Mouse (Mus musculus) forebrain, postnatal 0 days (tissue): ENCODE data around the gene 4930578G10Rik. TPM values are rescaled to one million over a fixed set of nuclear protein-coding genes. Genes with fewer than 3 reads are reported as not detected.

Experiments
- ATAC-seq: fragments of 200-750 bp; cut with Nextera tagmentation; 2 replicates; pipeline ENCODE4 v1.8.0; 2017; ENCODE audit warnings: mild to moderate bottlenecking, moderate library complexity
- DNase-seq: peaks from one replicate; pipeline ENCODE4 v3.0.0-alpha.2; 2015
- H3K27ac ChIP-seq: fragments of 300-500 bp; sonication (generic); 2 replicates; pipeline ENCODE4 v1.5.1; 2014; ENCODE audit warnings: low read depth, mild to moderate bottlenecking, antibody characterized with exemption, low read length, moderate library complexity, mixed read lengths
- H3K27me3 ChIP-seq: fragments of 300-500 bp; sonication (generic); 2 replicates; pipeline ENCODE4 v1.6.1; 2014; ENCODE audit warnings: mild to moderate bottlenecking, low read length, mixed read lengths; ENCODE audit not compliant: insufficient read depth
- H3K36me3 ChIP-seq: fragments of 300-500 bp; sonication (generic); 2 replicates; pipeline ENCODE4 v1.6.1; 2014; ENCODE audit warnings: mild to moderate bottlenecking, moderate library complexity; ENCODE audit not compliant: insufficient read depth
- H3K4me1 ChIP-seq: fragments of 300-500 bp; sonication (generic); 2 replicates; pipeline ENCODE4 v1.6.1; 2014; ENCODE audit warnings: antibody characterized with exemption; ENCODE audit not compliant: insufficient read depth
- H3K4me2 ChIP-seq: fragments of 300-500 bp; sonication (generic); 2 replicates; pipeline ENCODE4 v1.6.1; 2014; ENCODE audit warnings: low read depth, mild to moderate bottlenecking, moderate library complexity
- H3K4me3 ChIP-seq: fragments of 300-500 bp; sonication (generic); 2 replicates; pipeline ENCODE4 v1.5.1; 2014; ENCODE audit warnings: low read depth, low read length, mixed read lengths
- H3K9ac ChIP-seq: fragments of 300-500 bp; sonication (generic); 2 replicates; pipeline ENCODE4 v1.6.1; 2014; ENCODE audit warnings: mild to moderate bottlenecking
- H3K9me3 ChIP-seq: fragments of 300-500 bp; sonication (generic); 2 replicates; pipeline ENCODE4 v1.6.1; 2016; ENCODE audit warnings: low read length
- CTCF ChIP-seq: sonication (generic); IDR thresholded peaks from 2 replicates; pipeline ENCODE4 v1.5.1; 2016; ENCODE audit warnings: antibody characterized with exemption, control low read depth, low read depth
- WGBS: fragments of 180-500 bp; shearing (Covaris S2); extraction: QIAGEN DNeasy Blood & Tissue Kit; methylation state at CpG from one replicate; pipeline ENCODE4 v1.1.7; 2014; 5-methylcytosine and 5-hydroxymethylcytosine counted together
- polyA plus RNA-seq: library from polyadenylated mRNA; unstranded; fragments of >200 nt; fragmentation: Nextera tagmentation; extraction: Ambion mirVana; gene quantifications from 2 replicates; pipeline ENCODE4 v1.2.1, GENCODE M21; 2015
- total RNA-seq: library from RNA; depleted of rRNA; stranded (reverse); fragments of >200 nt; gene quantifications from 2 replicates; pipeline ENCODE4 v1.2.3, GENCODE M21; 2014

The 4930578G10Rik gene
- total and polyA plus RNA-seq, 2 experiments from 2014 or later: 0.56 TPM; not detected in 1

- H3K4me2 ChIP-seq: no peak overlapping the region
- H3K4me1 ChIP-seq: no peaks in the 10 kb centered on the region
- ATAC-seq (no peak), DNase-seq (no peak)
- no peak overlapping the region for H3K27ac ChIP-seq
- TF ChIP-seq CTCF: no peak
- H3K36me3 ChIP-seq: no peaks in the 10 kb centered on the region
- no peak overlapping the region for H3K4me3 ChIP-seq
- 93% methylated on average over 5 of the region's 5 CpGs for WGBS
- no peak overlapping the region for H3K9ac ChIP-seq
- H3K9me3 ChIP-seq: no peaks in the 10 kb centered on the region
- no peaks in the 10 kb centered on the region for H3K27me3 ChIP-seq
These were observed 132.8 kb downstream of the 4930578G10Rik start for GRCm38 (mm10) chr4:42868193-42868592.

- no peaks in the 10 kb centered on the region for H3K9me3 ChIP-seq
- ATAC-seq: 0 out of 2 replicates have a peak, but pooled peaks have one; percentile 43
- no peak overlapping the region for H3K4me2 ChIP-seq
- H3K36me3 ChIP-seq: no peaks in the 10 kb centered on the region
- no peak overlapping the region for H3K9ac ChIP-seq
- WGBS: 83% methylated on average over 5 of the region's 5 CpGs
- H3K4me3 ChIP-seq: no peak overlapping the region
- no peak overlapping the region for H3K27ac ChIP-seq
- TF ChIP-seq CTCF: peak; percentile 70
- DNase-seq: peak; percentile 35
- H3K4me1 ChIP-seq: no peaks in the 10 kb centered on the region
- H3K27me3 ChIP-seq: no peaks in the 10 kb centered on the region
These were observed 135.4 kb downstream of the 4930578G10Rik start for GRCm38 (mm10) chr4:42870748-42871147.

- no peak for TF ChIP-seq CTCF
- 95% methylated on average over 7 of the region's 7 CpGs for WGBS
- Histone ChIP-seq H3K4me3 (no peak overlapping the region), H3K36me3 (no peaks in the 10 kb centered on the region), H3K4me1 (no peaks in the 10 kb centered on the region), H3K27ac (no peak overlapping the region), H3K27me3 (no peaks in the 10 kb centered on the region), H3K9ac (no peak overlapping the region), H3K4me2 (no peak overlapping the region), H3K9me3 (no peaks in the 10 kb centered on the region)
- no peak for DNase-seq
- no peak for ATAC-seq
These were observed 136.8 kb downstream of the 4930578G10Rik start for GRCm38 (mm10) chr4:42872151-42872550.

GRCm38 (mm10) chr4:42872746-42873435 is 137.5 kb downstream of the 4930578G10Rik start:
- Histone ChIP-seq H3K9ac (no peak overlapping the region), H3K4me2 (no peak overlapping the region), H3K36me3 (no peaks in the 10 kb centered on the region), H3K4me3 (no peak overlapping the region), H3K4me1 (no peaks in the 10 kb centered on the region), H3K9me3 (no peaks in the 10 kb centered on the region), H3K27ac (no peak overlapping the region), H3K27me3 (no peaks in the 10 kb centered on the region)
- no peak for ATAC-seq
- 90% methylated on average over 16 of the region's 16 CpGs for WGBS
- TF ChIP-seq CTCF: no peak
- no peak for DNase-seq

GRCm38 (mm10) chr4:42874134-42874533 is 138.8 kb downstream of the 4930578G10Rik start, which contains the start of gene Fam205c:
Fam205c (minus strand) TSS chr4:42874234.
- no peaks in the 10 kb centered on the region for H3K36me3 ChIP-seq
- no peak within 1 kb of the TSS for H3K4me3 ChIP-seq
- no peak within 1 kb of the TSS for H3K4me2 ChIP-seq
- no peak within 1 kb of the TSS for H3K9ac ChIP-seq
- no peak for TF ChIP-seq CTCF
- no peaks in the 10 kb centered on the region for H3K4me1 ChIP-seq
- H3K27me3 ChIP-seq: no peaks in the 10 kb centered on the region
- DNase-seq (no peak), ATAC-seq (no peak)
- no peak within 1 kb of the TSS for H3K27ac ChIP-seq
- no peaks in the 10 kb centered on the region for H3K9me3 ChIP-seq
- WGBS: 87% methylated on average over 7 of the region's 7 CpGs

- H3K27ac ChIP-seq: no peak overlapping the region
- no peaks in the 10 kb centered on the region for H3K4me1 ChIP-seq
- H3K27me3 ChIP-seq: no peaks in the 10 kb centered on the region
- DNase-seq (peak; percentile 85), ATAC-seq (peak; percentile 94)
- WGBS: 33% methylated on average over 5 of the region's 5 CpGs
- H3K4me3 ChIP-seq: no peak overlapping the region
- no peak overlapping the region for H3K9ac ChIP-seq
- no peaks in the 10 kb centered on the region for H3K36me3 ChIP-seq
- H3K9me3 ChIP-seq: no peaks in the 10 kb centered on the region
- peak; percentile 81 for TF ChIP-seq CTCF
- no peak overlapping the region for H3K4me2 ChIP-seq
These were observed 141.4 kb downstream of the 4930578G10Rik start for GRCm38 (mm10) chr4:42876586-42877291.

GRCm38 (mm10) chr4:42877657-42878056 is 142.3 kb downstream of the 4930578G10Rik start:
- Histone ChIP-seq H3K9me3 (no peaks in the 10 kb centered on the region), H3K4me3 (no peak overlapping the region), H3K9ac (no peak overlapping the region), H3K4me2 (no peak overlapping the region), H3K36me3 (no peaks in the 10 kb centered on the region), H3K27ac (no peak overlapping the region), H3K4me1 (no peaks in the 10 kb centered on the region), H3K27me3 (no peaks in the 10 kb centered on the region)
- DNase-seq (no peak), ATAC-seq (no peak)
- TF ChIP-seq CTCF: no peak
- 89% methylated on average over 2 of the region's 2 CpGs for WGBS
